Mouse (Mus musculus) frontal cortex, postnatal 14 days (tissue): Measurements from ENCODE around the gene Rasgrp4.

Experiments
- DNase-seq, 2 experiments: peaks; one replicate each; pipeline ENCODE4 v3.0.0; 2022; ENCODE audit warnings: low spot score in 2 of 2

The Rasgrp4 gene

GRCm38 (mm10) chr7:29146625-29147367, 12.1 kb downstream of the Rasgrp4 start:
- no peak for DNase-seq

DNA sequence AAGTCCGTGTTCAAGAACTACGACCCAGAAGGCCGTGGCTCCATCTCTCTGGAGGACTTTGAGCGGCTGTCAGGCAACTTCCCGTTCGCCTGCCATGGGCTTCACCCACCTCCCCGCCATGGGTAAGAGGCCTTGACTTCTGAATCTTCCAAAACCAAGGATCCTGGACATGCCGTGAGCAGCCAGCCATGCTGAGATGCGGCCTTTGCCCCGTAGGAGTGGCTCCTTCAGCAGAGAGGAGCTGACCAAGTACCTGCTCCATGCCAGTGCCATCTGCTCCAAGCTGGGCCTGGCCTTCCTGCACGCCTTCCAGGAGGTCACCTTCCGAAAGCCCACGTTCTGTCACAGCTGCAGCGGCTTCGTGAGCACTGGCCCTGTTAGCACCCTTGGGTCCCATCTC, 14.1 kb downstream of the Rasgrp4 start:
- DNase-seq = no peak

- DNase-seq = no peak
Observed at GRCm38 (mm10) chr7:29151486-29151885, 16.8 kb downstream of the Rasgrp4 start.

GRCm38 (mm10) chr7:29154018-29154720, 19.5 kb downstream of the Rasgrp4 start:
- DNase-seq = no peak

DNA sequence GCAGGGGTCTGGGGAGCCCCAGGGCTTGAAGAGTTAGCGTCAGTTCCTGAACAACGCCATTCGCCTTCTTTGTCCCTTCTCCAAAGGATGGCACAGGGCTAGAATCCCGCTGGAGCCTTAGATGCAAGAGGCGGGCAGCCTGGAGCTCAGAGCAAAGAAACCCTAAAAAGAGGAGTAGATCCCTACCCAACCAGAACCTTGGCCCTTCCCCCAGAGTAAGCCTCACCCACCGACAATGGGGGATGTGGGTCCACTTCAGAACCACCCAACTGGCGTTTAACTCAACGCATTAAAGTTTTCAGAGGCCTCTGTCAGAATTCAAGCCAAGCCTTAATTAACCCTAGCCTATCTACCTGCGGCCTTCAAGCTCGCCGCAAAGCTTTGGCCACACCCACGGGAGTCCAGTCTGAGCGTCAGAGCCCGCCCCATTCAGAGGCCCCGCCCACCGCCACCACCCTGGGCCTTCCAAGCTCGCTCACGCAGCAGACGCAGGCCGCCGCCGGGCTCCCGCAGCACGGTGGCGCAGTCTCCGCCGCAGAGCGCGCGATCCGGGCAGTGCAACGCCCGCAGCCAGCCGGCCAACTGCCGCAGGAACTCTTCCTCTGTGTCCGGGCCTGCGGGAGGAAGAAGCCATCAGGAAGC, 20.7 kb downstream of the Rasgrp4 start:
- peak; percentile 77 to 88 for DNase-seq

DNA sequence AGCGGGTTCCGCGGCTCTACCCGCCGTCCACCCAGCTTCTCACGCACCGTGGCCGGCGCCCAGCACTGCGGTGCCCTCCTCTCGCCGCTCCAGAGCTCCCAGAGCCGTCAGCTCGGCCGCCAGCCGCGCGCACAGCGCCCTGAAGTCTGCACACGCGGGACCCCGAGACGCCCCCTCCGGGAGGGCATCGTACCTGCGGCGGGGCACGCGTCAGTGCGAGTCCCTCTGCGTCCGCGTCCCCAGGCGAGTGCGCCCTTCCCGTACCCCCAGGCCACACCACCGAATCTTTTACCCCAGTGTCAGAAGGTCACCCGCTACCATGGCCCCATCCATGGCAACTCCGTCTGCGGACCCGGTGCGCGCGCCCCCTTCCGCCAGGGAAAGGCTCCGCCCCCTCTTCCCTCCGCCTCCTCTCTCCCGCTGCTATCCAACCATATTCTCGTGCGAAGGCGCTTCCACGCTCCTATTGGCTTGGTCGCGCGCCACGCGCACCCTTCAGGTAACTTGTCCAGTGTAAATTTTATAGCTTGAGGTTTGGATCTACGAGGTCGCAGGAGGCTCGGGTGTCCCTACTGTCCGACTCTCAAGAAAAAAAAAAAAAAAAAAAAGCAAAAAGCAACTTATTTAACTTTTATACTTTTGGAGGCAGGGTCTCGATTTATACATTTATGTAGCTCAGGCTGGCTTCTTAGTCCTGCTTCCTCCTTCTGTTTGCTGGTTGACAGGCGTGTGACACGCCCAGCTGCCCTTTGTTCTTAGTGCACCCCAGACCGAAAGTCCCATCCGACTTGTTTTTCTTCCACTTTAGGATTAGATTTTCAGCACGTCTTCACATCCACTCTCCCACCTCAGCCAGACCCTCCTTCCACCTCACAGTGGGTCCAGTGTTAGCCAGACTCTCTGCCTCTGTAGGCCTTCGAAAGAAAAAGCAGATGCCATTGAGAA, 21.5 kb downstream of the Rasgrp4 start, which contains the start of gene Fam98c:
Gene Fam98c (minus strand): TSS at position 397 of the 945 bp plus-strand sequence.
- DNase-seq = peak; percentile 78 to 80

DNA sequence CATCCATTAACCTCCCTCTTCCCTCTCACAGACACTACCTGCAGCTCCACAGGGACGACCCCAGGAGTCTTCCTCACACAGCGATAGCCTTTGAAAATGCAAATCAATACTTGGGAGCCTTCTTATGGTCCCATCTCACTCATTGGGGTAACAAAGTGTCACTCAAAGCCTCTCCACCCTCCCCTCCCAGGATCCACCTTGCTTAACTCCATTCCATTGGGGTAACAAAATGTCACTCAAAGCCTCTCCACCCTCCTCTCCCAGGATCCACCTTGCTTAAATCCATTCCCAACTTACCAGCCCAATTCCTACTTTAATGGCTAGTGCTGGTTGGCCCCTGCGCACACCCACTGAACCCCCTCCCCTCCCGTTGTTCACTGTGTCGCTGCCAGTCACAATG, 23.6 kb downstream of the Rasgrp4 start:
- DNase-seq = no peak

- no peak for DNase-seq
Observed at GRCm38 (mm10) chr7:29162294-29162693, 27.6 kb downstream of the Rasgrp4 start.

DNA sequence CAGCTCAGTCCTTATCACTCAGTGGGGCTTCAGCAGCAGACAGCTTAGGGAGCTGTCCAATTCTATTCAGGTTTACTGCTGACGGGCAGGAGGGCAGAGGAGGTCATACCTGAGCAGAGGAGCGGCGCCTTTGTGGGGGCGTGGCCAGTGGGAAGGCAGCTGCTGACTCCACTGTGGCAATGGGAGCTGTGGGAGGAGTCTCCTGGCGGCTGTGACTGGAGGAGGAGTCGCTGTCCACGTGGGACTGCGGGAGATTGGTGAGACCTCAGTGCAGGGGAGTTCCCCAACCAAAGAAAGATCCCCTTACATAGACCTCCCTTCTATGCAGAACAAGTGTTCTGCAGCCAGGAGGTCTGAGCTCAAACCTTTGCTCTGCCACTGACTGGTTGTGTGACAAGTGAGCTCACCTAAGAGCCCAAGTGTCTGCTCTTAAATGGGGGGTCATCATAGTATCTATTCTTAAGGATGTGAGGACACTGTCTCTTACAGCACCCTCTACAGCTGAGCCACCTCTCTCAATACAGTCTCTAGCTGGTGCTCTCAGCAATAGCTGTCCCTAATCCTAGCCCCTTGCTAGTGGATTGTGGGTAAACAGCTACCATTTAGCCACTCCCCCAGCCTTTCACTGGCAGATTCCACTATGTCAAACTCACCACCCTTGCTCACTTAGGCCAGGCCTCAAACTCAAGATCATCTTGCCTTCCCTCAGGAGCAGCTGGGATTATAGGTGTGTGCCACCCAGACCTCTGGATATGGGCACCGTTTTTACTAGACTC, 28.3 kb downstream of the Rasgrp4 start:
- no peak for DNase-seq

GRCm38 (mm10) chr7:29167656-29168055, 33.0 kb downstream of the Rasgrp4 start:
- no peak for DNase-seq

GRCm38 (mm10) chr7:29168121-29168695, 33.6 kb downstream of the Rasgrp4 start:
- DNase-seq = no peak

GRCm38 (mm10) chr7:29168791-29169230, 34.2 kb downstream of the Rasgrp4 start:
- peak in 1 of 2 experiments; percentile 44 for DNase-seq

- peak; percentile 81 to 82 for DNase-seq
Observed at GRCm38 (mm10) chr7:29169231-29170065, 34.8 kb downstream of the Rasgrp4 start.

- DNase-seq = peak; percentile 55 to 62
Observed at GRCm38 (mm10) chr7:29170066-29170754, 35.6 kb downstream of the Rasgrp4 start, which contains the start of the genes Ggn and Spred3. Gene Ggn, plus strand, starts transcription at chr7:29170210. Gene Spred3, minus strand, starts transcription at chr7:29170411.

DNA sequence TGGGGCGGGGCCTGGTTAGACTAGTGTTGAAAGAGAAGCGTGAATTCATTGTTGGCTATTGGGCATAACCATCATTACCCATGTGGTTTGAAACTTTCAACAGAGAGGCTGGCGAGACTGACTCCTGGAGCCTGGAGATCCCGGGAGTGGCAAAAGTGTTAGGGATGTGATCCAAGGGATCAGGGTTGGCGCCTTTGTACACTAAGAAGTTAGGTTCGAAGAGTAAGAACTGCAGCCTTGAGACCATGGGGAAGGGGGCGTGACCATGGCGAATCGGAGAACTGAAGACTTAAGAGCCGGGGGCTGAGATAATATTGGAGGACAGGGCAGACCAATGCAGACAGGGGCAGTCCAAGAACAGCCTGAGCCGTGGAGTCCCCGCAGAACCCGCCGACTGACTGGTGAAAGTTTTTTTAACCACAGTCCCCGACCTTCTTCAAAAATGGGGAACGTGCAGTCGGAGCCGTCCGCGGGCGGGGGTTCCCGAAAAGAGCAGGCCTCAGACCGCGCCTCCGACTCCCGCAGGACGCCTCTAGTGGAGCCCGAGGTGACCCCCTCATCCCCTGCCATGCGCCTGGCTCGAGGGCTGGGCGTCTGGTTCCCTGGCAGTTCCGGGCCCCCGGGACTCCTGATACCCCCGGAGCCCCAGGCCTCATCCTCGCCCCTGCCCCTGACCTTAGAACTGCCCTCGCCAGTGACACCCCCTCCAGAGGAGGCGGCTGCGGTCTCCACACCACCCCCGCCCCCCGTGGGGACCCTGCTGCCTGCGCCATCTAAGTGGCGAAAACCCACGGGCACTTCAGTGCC, 36.3 kb downstream of the Rasgrp4 start:
- no peak for DNase-seq

GRCm38 (mm10) chr7:29171562-29172097, 37.0 kb downstream of the Rasgrp4 start:
- DNase-seq = no peak

DNA sequence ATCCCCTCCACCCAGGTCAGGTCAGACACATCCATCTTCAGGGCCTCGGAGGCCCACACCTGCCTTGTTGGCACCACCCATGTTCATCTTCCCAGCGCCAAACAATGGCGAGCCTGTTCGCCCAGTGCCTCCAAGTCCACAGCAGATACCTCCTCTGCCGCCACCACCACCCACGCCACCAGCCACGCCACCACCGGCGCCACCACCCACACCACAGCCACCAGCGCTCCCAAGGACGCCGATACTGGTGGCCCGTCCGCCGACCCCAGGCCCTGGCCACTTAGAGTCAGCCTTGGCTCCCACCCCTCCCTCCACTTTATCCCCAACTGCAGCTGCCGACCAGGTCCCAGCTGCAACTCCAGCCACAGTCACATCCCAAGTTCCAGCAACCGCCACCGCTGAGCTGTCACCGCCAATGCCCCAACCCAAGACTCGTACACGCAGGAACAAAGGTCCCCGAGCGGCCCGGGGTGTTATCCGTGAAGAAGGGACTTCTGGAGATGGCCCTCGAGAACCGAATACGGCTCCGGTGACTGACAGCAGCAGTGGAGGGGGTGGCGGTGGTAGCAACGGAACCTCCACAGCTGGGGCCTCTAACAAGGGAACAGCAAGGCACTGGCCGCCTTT, 37.9 kb downstream of the Rasgrp4 start:
- no peak for DNase-seq
